Mouse (Mus musculus) forebrain, embryonic 16.5 days (tissue): ENCODE measurements around the gene Gm9857. TPM values are rescaled to one million over a fixed set of nuclear protein-coding genes. Genes with fewer than 3 reads are reported as not detected.
A peak's percentile ranks its signal among the peaks of the same experiment; 100 is the strongest.

Source experiments
- ATAC-seq: fragments of 200-750 bp; cut with Nextera tagmentation; 2 replicates; pipeline ENCODE4 v1.8.0; 2017; ENCODE audit warnings: mild to moderate bottlenecking, moderate library complexity
- H3K27ac ChIP-seq: fragments of 300-500 bp; sonication (generic); 2 replicates; pipeline ENCODE4 v1.5.1; 2014; ENCODE audit warnings: low read length, control low read depth
- H3K27me3 ChIP-seq: fragments of 300-500 bp; sonication (generic); replicated peaks from 2 replicates; pipeline ENCODE4 v1.6.1; 2014; ENCODE audit warnings: low read length; ENCODE audit not compliant: control insufficient read depth, insufficient read depth
- H3K36me3 ChIP-seq: fragments of 300-500 bp; sonication (generic); 2 replicates; pipeline ENCODE4 v1.6.1; 2014; ENCODE audit not compliant: control insufficient read depth, insufficient read depth
- H3K4me1 ChIP-seq: fragments of 300-500 bp; sonication (generic); replicated peaks from 2 replicates; pipeline ENCODE4 v1.6.1; 2014; ENCODE audit warnings: low read length; ENCODE audit not compliant: control insufficient read depth, insufficient read depth
- H3K4me2 ChIP-seq: fragments of 300-500 bp; sonication (generic); 2 replicates; pipeline ENCODE4 v1.6.1; 2014; ENCODE audit warnings: mild to moderate bottlenecking, low read length, control low read depth
- H3K4me3 ChIP-seq: fragments of 300-500 bp; sonication (generic); replicated peaks from 2 replicates; pipeline ENCODE4 v1.5.1; 2014; ENCODE audit warnings: mild to moderate bottlenecking, low read length, control low read depth
- H3K9ac ChIP-seq: fragments of 300-500 bp; sonication (generic); replicated peaks from 2 replicates; pipeline ENCODE4 v1.6.1; 2014; ENCODE audit warnings: low read depth, low read length, control low read depth
- H3K9me3 ChIP-seq: fragments of 300-500 bp; sonication (generic); 2 replicates; pipeline ENCODE4 v1.6.1; 2016; ENCODE audit warnings: low read length; ENCODE audit not compliant: control insufficient read depth
- WGBS: fragments of 180-500 bp; shearing (Covaris S2); extraction: QIAGEN DNeasy Blood & Tissue Kit; methylation state at CpG from one replicate; pipeline ENCODE4 v1.1.7; 2014; 5-methylcytosine and 5-hydroxymethylcytosine counted together
- polyA plus RNA-seq: library from polyadenylated mRNA; unstranded; fragments of >200 nt; fragmentation: Nextera tagmentation; extraction: Ambion mirVana; gene quantifications from 2 replicates; pipeline ENCODE4 v1.2.1, GENCODE M21; 2015

Gm9857 gene
- polyA plus RNA-seq, 1 experiment from 2014 or later = 0.71 TPM

GRCm38 (mm10) chr3:108915999-108916398 lies 24.2 kb downstream of the Gm9857 start:
- Histone ChIP-seq H3K4me2 (no peak overlapping the region), H3K27ac (peak overlapping the region; percentile 51; the same call in 1 of the 2 replicates), H3K27me3 (no peaks in the 10 kb centered on the region), H3K9ac (no peak overlapping the region), H3K36me3 (no peaks in the 10 kb centered on the region), H3K4me1 (peaks cover 9% of the 10 kb centered on the region), H3K9me3 (no peaks in the 10 kb centered on the region), H3K4me3 (no peak overlapping the region)
- WGBS = 58% methylated on average over 1 of the region's 1 CpGs
- no peak for ATAC-seq

GRCm38 (mm10) chr3:108911548-108912413 lies 28.5 kb downstream of the Gm9857 start, which contains the start of gene Prpf38b:
TSS of gene Prpf38b (minus strand) at chr3:108911727.
- Histone ChIP-seq H3K36me3 (0 out of 2 replicates have a peak, but pooled peaks cover 2% of the 10 kb centered on the region), H3K27me3 (no peaks in the 10 kb centered on the region), H3K4me3 (peak within 1 kb of the TSS; percentile 88), H3K9me3 (no peaks in the 10 kb centered on the region), H3K27ac (peak within 1 kb of the TSS; percentile 97), H3K9ac (peak within 1 kb of the TSS; percentile 87), H3K4me2 (peak within 1 kb of the TSS; percentile 98), H3K4me1 (peaks cover 23% of the 10 kb centered on the region)
- ATAC-seq = peak; percentile 100
- under 1% methylated on average over 53 of the region's 53 CpGs for WGBS

- peak; percentile 81 for ATAC-seq
- Histone ChIP-seq H3K4me3 (peak overlapping the region; percentile 88), H3K4me2 (peak overlapping the region; percentile 98), H3K4me1 (peaks cover 22% of the 10 kb centered on the region), H3K9ac (peak overlapping the region; percentile 87), H3K27me3 (no peaks in the 10 kb centered on the region), H3K9me3 (no peaks in the 10 kb centered on the region), H3K27ac (peak overlapping the region; percentile 97), H3K36me3 (0 out of 2 replicates have a peak, but pooled peaks cover 2% of the 10 kb centered on the region)
- under 1% methylated on average over 44 of the region's 44 CpGs for WGBS
These were observed 29.1 kb downstream of the Gm9857 start for GRCm38 (mm10) chr3:108911081-108911547.

- Histone ChIP-seq H3K4me1 (peaks cover 22% of the 10 kb centered on the region), H3K27me3 (no peaks in the 10 kb centered on the region), H3K27ac (peak overlapping the region; percentile 97), H3K9me3 (no peaks in the 10 kb centered on the region), H3K36me3 (0 out of 2 replicates have a peak, but pooled peaks cover 2% of the 10 kb centered on the region), H3K4me2 (peak overlapping the region; percentile 98), H3K4me3 (peak overlapping the region; percentile 88), H3K9ac (peak overlapping the region; percentile 87)
- no peak for ATAC-seq
- under 1% methylated on average over 30 of the region's 32 CpGs for WGBS
These were observed 29.8 kb downstream of the Gm9857 start for GRCm38 (mm10) chr3:108910303-108911080.

- H3K27me3 ChIP-seq = no peaks in the 10 kb centered on the region
- no peak; the same call in 1 of the 2 replicates for ATAC-seq
- H3K9ac ChIP-seq = no peak overlapping the region
- H3K4me3 ChIP-seq = no peak overlapping the region
- H3K27ac ChIP-seq = no peak overlapping the region
- no peaks in the 10 kb centered on the region for H3K9me3 ChIP-seq
- WGBS = 94% methylated on average over 6 of the region's 6 CpGs
- H3K36me3 ChIP-seq = peaks cover 23% of the 10 kb centered on the region
- H3K4me1 ChIP-seq = no peaks in the 10 kb centered on the region
- H3K4me2 ChIP-seq = no peak overlapping the region
These were observed 37.3 kb downstream of the Gm9857 start for GRCm38 (mm10) chr3:108902934-108903333.

GRCm38 (mm10) chr3:108902038-108902437 lies 38.2 kb downstream of the Gm9857 start:
- no peak overlapping the region for H3K27ac ChIP-seq
- H3K9me3 ChIP-seq = no peaks in the 10 kb centered on the region
- H3K4me1 ChIP-seq = no peaks in the 10 kb centered on the region
- ATAC-seq = no peak
- no peaks in the 10 kb centered on the region for H3K27me3 ChIP-seq
- no peak overlapping the region for H3K9ac ChIP-seq
- H3K36me3 ChIP-seq = peaks cover 22% of the 10 kb centered on the region
- WGBS = 56% methylated on average over 2 of the region's 2 CpGs
- no peak overlapping the region for H3K4me3 ChIP-seq
- no peak overlapping the region for H3K4me2 ChIP-seq

GRCm38 (mm10) chr3:108900681-108901080 lies 39.6 kb downstream of the Gm9857 start:
- 80% methylated on average over 5 of the region's 5 CpGs for whole genome bisulfite sequencing
- Histone ChIP-seq H3K27me3 (no peaks in the 10 kb centered on the region), H3K36me3 (peaks cover 22% of the 10 kb centered on the region), H3K4me3 (no peak overlapping the region), H3K9ac (no peak overlapping the region), H3K4me2 (no peak overlapping the region), H3K9me3 (no peaks in the 10 kb centered on the region), H3K27ac (no peak overlapping the region), H3K4me1 (no peaks in the 10 kb centered on the region)
- ATAC-seq = no peak

- Histone ChIP-seq H3K27ac (no peak overlapping the region), H3K27me3 (no peaks in the 10 kb centered on the region), H3K4me1 (no peaks in the 10 kb centered on the region), H3K4me2 (no peak overlapping the region), H3K4me3 (no peak overlapping the region), H3K36me3 (peaks cover 22% of the 10 kb centered on the region), H3K9ac (no peak overlapping the region), H3K9me3 (no peaks in the 10 kb centered on the region)
- 80% methylated on average over 3 of the region's 3 CpGs for WGBS
- no peak for ATAC-seq
These were observed 40.1 kb downstream of the Gm9857 start for GRCm38 (mm10) chr3:108900147-108900546.

- H3K27me3 ChIP-seq = no peaks in the 10 kb centered on the region
- 96% methylated on average over 4 of the region's 4 CpGs for WGBS
- H3K9me3 ChIP-seq = no peaks in the 10 kb centered on the region
- peaks cover 10% of the 10 kb centered on the region for H3K36me3 ChIP-seq
- H3K9ac ChIP-seq = no peak overlapping the region
- H3K4me3 ChIP-seq = no peak overlapping the region
- no peak overlapping the region for H3K27ac ChIP-seq
- no peaks in the 10 kb centered on the region for H3K4me1 ChIP-seq
- no peak for ATAC-seq
- no peak overlapping the region for H3K4me2 ChIP-seq
These were observed 41.6 kb downstream of the Gm9857 start for GRCm38 (mm10) chr3:108898640-108899039.
